Mouse (Mus musculus) MEL (cell line): ENCODE results near the gene Ppa1.

Experiments used
- CTCF ChIP-seq, 3 experiments: IDR thresholded peaks in 2 of 3; conservative IDR thresholded peaks in 1 of 3; 2 replicates each; pipeline ENCODE4 v1.5.1; 2011 to 2012; ENCODE audit warnings: low read length in 3 of 3, low read depth in 2 of 3, mild to moderate bottlenecking in 2 of 3, improper control_type of control experiment in 1 of 3, inconsistent platforms in 1 of 3, mixed read lengths in 1 of 3, moderate library complexity in 1 of 3; ENCODE audit not compliant: control insufficient read depth in 1 of 3, insufficient read depth in 1 of 3, poor library complexity in 1 of 3, severe bottlenecking in 1 of 3
- EP300 ChIP-seq, 2 experiments: IDR thresholded peaks; 2 replicates each; pipeline ENCODE4 v1.6.1; 2011; ENCODE audit warnings: improper control_type of control experiment in 2 of 2, low read length in 2 of 2, low read depth in 1 of 2, mild to moderate bottlenecking in 1 of 2
- MAFK ChIP-seq: IDR thresholded peaks from 2 replicates; pipeline ENCODE4 v1.6.1; 2011; ENCODE audit warnings: low read depth, mild to moderate bottlenecking, low read length, improper control_type of control experiment, borderline replicate concordance
- NRF1 ChIP-seq: IDR thresholded peaks from 2 replicates; pipeline ENCODE4 v1.6.1; 2014; ENCODE audit warnings: low read depth, mild to moderate bottlenecking, inconsistent platforms, low read length, improper control_type of control experiment, moderate library complexity; ENCODE audit not compliant: poor library complexity, insufficient read depth, severe bottlenecking
- POLR2A ChIP-seq, 2 experiments: IDR thresholded peaks; 2 replicates each; pipeline ENCODE4 v1.6.1; 2011 to 2012; ENCODE audit warnings: low read length in 2 of 2, mild to moderate bottlenecking in 2 of 2, control low read depth in 1 of 2, improper control_type of control experiment in 1 of 2, low read depth in 1 of 2, moderate library complexity in 1 of 2; ENCODE audit not compliant: control insufficient read depth in 1 of 2, insufficient read depth in 1 of 2, poor library complexity in 1 of 2
- POLR2AphosphoS2 ChIP-seq: IDR thresholded peaks from 2 replicates; pipeline ENCODE4 v1.6.1; 2011; ENCODE audit warnings: low read length, improper control_type of control experiment
- TCF12 ChIP-seq: IDR thresholded peaks from 2 replicates; pipeline ENCODE4 v1.6.1; 2014; ENCODE audit warnings: low read depth, mild to moderate bottlenecking, inconsistent platforms, low read length, improper control_type of control experiment, moderate library complexity
- ZC3H11A ChIP-seq: IDR thresholded peaks from 2 replicates; pipeline ENCODE4 v1.6.1; 2012; ENCODE audit warnings: low read depth, mild to moderate bottlenecking, inconsistent platforms, low read length, improper control_type of control experiment
- ZMIZ1 ChIP-seq: IDR thresholded peaks from 2 replicates; pipeline ENCODE4 v1.6.1; 2012; ENCODE audit warnings: low read depth, mild to moderate bottlenecking, inconsistent platforms, low read length, improper control_type of control experiment, moderate library complexity
- ZNF384 ChIP-seq: IDR thresholded peaks from 2 replicates; pipeline ENCODE4 v1.6.1; 2012; ENCODE audit warnings: low read depth, mild to moderate bottlenecking, inconsistent platforms, low read length, improper control_type of control experiment

DNA sequence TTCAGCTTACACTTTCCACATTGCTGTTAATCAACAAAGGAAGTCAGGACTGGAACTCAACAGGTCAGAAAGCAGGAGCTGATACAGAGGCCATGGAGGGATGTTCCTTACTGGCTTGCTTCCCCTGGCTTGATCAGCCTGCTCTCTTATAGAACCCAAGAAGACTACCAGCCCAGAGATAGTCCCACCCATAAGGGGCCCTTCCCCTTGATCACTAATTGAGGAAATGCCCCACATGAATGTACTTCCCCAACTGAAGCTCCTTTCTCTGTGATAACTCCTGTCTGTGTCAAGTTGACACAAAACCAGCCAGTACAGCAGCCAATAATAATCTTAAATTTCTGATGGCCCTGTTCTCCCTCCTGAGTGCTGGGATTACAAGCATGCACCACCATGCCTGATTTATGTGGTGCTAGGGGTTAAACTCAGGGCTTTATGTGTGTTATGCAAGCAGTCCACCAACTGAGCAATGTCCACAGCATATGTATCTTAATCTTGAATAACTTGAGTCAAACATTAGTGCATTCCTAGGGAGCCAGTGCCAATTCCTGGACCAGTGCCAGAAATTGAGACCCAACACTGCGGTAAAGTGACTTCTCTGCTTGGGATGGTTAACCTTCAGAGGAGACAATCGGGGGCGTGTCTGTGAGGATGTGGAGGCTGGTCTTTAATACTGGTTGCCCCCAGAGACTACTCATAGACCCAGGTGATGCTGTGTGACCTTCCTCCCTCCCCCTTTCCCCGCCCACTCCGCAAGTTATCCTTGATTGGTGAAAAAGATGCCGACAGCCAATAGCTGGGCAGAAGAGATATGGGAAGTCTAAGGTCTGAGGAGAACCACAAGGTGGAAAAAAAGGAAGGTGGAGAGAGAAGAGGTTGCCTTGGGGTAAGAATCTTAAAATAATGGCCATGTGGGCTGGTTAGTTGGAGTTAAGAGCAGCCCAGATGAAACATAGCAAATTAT lies 58.3 kb downstream of the Ppa1 start:
- no peak for TF ChIP-seq POLR2AphosphoS2
- TF ChIP-seq CTCF (IDR thresholded peaks at IDR 0.05 in 2 of 3, conservative IDR thresholded peaks at IDR 0.05 in 1 of 3; ENCODE audit: control insufficient read depth in 1 of 3, insufficient read depth in 1 of 3, low read depth in 2 of 3, low read length in 3 of 3, poor library complexity in 1 of 3, severe bottlenecking in 1 of 3), result no peak
- no peak for TF ChIP-seq ZC3H11A
- no peak for TF ChIP-seq NRF1
- TF ChIP-seq POLR2A (IDR thresholded peaks at IDR 0.05; ENCODE audit: control insufficient read depth in 1 of 2, insufficient read depth in 1 of 2, low read depth in 1 of 2, low read length in 2 of 2, poor library complexity in 1 of 2), result peak in 1 of 2 experiments; percentile 48; a peak in 2 of 4 replicates
- no peak for TF ChIP-seq MAFK
- TF ChIP-seq TCF12, result 0 out of 2 replicates have a peak, but pooled peaks have one; percentile 28
- 0 out of 2 replicates have a peak, but pooled peaks have one; percentile 43 for TF ChIP-seq ZNF384
- peak in 1 of 2 experiments; percentile 46; a peak in 1 of 4 replicates for TF ChIP-seq EP300 (IDR thresholded peaks at IDR 0.05; ENCODE audit: low read depth in 1 of 2, low read length in 2 of 2)
- TF ChIP-seq ZMIZ1, result no peak
